Mouse (Mus musculus) c-Kit-positive CD71-positive TER-119-positive erythroid progenitor cells, embryonic 14.5 days (primary cell): ENCODE measurements around the gene Eif3d.

Experiments
- DNase-seq: peaks from one replicate; pipeline ENCODE4 v3.0.0-alpha.2; 2013; ENCODE audit warnings: low spot score

Gene Eif3d

DNA sequence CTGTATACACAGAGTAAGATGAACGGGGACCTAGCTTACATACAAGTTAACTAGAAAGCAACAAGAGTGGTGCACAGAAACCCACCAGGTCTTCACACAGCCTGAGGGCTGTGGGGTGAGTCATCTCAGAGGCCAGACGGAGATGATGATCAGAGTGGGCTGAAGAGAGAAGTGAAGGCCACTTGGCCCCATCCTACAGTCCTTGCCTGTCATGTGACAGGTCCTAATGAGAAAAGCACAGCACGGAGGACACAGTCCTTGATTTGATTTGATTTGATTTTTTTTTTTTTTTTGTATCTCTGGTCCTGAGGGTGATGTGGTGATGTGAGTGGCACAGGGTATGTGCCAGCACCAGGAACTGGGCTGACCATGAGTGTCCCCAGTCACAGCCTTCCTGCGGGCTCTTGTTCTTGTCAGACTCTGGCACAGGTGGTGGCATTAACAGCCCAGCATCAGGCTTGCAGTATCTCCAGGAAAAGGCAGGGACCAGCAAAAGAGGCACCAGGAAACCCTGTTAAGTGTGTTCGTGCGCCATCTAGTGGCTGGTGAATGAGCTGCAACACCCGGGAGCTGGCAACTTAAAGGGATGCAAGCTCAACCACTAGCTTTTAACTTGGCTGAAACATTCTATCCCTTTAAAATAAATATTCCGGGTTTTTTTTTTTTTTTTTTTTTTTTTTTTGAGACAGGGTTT is 53.6 kb downstream of the Eif3d start:
- DNase-seq: peak; percentile 79

DNA sequence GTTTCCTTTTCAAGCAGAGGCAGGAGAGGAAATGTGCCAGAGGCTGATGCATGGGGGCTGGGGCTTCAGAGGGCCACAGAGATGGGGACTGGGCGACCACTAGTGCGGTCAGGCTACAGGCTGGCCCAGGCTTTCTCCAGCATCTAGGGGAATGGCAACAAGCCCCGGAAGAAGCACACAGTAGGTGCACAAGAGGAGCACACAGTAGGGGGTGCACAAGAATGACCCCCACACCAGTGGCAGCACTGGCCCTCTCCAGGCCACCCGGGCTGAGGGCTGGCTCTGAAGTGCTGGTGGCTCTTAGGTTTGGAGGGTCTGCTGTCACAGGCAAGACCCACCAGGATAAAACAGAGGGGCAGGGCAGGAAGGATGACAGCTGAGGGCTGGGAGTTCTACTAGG is 55.3 kb downstream of the Eif3d start:
- no peak for DNase-seq

GRCm38 (mm10) chr15:77914507-77914906 is 56.1 kb downstream of the Eif3d start:
- DNase-seq: no peak

- no peak for DNase-seq
These were observed 57.6 kb downstream of the Eif3d start for GRCm38 (mm10) chr15:77913054-77913453.

- no peak for DNase-seq
These were observed 58.0 kb downstream of the Eif3d start for GRCm38 (mm10) chr15:77912585-77912984.

DNA sequence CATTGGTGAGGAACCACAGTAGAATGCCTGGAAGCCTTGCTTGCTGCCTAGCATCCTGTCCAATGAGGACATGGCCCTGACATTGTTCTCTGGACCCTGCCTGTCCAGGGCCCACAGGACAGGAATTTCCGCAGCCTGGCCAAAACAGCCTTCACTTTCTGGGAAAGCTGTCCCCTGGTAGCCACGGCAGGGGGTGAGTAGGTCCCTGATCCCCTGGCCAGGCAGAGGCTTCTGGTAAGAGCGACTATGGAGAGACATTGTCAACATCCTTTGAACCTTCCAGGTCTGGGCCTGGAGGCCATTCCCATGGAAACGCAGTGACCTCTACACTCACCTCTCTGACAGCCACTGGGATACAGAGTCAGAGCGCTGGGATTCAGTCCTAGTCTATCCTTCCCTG is 58.6 kb downstream of the Eif3d start:
- no peak for DNase-seq

- DNase-seq: no peak
These were observed 59.5 kb downstream of the Eif3d start for GRCm38 (mm10) chr15:77911065-77911464.
